Mouse (Mus musculus) adrenal gland, adult 8-10 months (tissue): ENCODE measurements around the gene Nif3l1. TPM values are rescaled to one million over a fixed set of nuclear protein-coding genes. Genes with fewer than 3 reads are reported as not detected.

ENCODE experiments used
- DNase-seq: peaks from one replicate; pipeline ENCODE4 v3.0.0; 2022
- total RNA-seq, 4 experiments: library from RNA; stranded (reverse); gene quantifications; 2 replicates each; pipeline ENCODE4 v1.2.4; 2022

Gene Nif3l1
- total RNA-seq, 4 experiments from 2014 or later = 20.9 to 27.8 (median 26.4) TPM

- no peak for DNase-seq
Observed at GRCm38 (mm10) chr1:58458175-58458574, 13.2 kb downstream of the Nif3l1 start.

- DNase-seq = no peak
Observed at GRCm38 (mm10) chr1:58458867-58459266, 13.9 kb downstream of the Nif3l1 start.

DNA sequence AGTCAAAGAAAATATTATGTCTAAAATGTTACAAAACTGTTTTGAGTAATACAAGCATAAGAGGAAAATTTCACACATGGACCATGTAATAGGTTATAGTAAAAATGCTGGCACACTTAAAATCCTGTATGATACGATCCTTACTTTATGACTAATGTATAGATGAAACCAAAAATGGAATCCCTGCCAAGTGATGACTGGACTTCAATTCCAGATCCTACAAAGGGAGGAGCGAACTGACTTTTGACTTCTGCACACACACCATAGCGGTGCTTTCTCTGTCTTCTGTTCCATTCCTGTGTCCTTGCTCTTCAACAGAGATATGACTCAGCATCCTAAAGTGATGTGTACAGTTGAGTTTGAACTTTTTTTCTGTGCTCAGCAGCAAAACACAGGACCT, 15.6 kb downstream of the Nif3l1 start:
- no peak for DNase-seq

DNA sequence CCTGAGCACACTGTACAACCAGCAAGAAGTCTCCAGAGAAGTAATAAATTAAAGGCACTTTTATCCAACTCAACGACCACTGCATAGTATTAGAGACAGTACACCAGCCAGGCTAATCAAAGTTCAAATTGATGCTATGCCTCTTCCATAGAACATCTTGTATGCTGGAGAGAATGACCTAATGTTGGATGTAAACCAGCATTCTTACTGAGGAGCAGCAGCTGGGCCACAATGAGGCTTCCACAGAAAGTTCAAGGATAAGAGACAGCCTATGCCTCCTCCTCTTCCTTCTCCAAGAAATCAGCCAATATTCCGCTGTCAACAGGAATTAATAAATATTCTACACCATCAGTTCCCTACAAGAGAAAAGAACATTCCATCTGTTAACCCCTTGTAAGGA, 19.0 kb downstream of the Nif3l1 start:
- DNase-seq = no peak

DNA sequence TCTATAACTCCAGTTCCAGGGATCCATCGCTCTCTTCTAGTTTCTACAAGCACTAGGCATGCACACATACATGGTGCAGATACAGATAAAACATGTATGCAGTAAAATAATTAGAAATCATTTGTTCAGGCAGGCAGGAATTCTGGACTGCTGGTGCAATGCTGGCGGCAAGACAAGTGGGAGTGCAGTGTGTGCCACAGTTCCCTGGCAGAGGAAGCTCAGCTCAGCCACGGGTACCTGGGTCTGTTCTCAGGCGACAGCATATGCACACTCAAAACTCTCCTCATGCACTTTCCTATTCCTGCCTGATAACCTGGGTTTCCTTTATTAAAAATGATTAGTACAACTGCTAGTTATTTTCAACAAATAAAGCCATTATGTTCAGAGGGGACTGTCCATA, 20.1 kb downstream of the Nif3l1 start:
- no peak for DNase-seq

DNA sequence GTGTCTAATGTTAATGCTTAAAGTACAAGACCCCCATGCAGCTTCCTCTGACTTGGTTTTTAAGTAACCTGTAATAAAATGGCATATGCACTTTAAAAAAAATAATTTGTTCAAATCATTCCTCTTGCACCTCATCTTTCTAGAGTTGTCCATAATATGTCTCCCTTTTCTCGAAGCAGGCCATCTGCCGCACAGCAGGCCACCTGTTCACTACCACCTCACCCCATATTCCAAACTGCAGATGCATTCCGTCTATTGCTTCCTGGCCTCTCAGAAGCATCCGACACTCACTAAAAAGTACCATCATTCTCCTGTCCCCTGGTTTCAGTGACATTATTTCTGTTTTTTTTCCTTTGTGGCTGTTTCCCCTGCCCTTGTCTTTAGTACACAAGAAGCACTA, 20.6 kb downstream of the Nif3l1 start:
- no peak for DNase-seq

GRCm38 (mm10) chr1:58475662-58476061, 30.7 kb downstream of the Nif3l1 start:
- no peak for DNase-seq

- DNase-seq = no peak
Observed at GRCm38 (mm10) chr1:58482647-58483046, 37.7 kb downstream of the Nif3l1 start.

DNA sequence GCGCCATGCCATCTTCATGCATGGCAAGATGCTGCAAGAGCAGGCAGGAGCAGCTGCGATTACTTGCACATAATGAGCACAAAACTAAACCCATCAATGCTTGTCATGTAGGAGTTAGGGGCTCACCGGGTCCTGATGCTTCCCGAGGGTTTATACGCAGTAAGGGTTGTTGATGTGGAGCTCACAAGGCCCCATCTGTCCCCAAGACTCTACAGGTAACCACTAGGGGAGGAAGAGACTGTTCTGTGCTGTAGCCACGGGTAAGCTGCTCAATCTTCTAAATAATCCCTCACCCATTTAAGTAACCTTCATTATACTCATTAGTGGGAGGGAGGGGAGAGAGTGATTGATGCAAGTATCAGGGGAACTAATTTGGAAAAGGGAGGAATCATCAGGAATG, 50.7 kb downstream of the Nif3l1 start:
- DNase-seq = no peak

GRCm38 (mm10) chr1:58497678-58498077, 52.7 kb downstream of the Nif3l1 start:
- DNase-seq = no peak

GRCm38 (mm10) chr1:58498758-58499157, 53.8 kb downstream of the Nif3l1 start:
- no peak for DNase-seq

- no peak for DNase-seq
Observed at GRCm38 (mm10) chr1:58503134-58503533, 58.2 kb downstream of the Nif3l1 start.

DNA sequence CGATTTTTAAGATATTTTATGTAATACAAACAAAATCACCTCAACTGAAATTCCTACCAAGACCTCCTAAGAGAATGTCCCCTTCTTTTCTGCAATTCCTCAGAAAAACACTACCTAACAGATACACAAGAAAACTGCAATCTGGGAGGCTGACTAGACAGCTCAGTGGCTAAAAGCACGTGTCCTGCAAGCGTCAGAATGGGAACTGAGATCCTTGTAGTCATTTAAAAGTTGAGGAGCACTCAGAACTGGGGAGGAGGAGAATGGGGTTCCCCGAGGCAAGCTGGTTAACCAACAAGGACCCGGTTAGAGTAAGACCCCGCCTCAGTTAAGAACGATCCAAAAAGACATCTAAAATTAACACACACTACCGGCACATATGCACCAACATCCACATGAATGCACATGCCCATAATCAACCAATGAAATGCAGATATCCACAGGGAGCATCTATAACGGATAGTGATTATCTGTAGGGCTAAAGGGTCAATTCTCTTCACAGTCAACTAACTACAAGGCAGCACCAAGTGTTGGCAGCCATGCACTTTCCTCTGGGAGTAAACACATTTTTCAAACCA, 58.9 kb downstream of the Nif3l1 start:
- DNase-seq = no peak

DNA sequence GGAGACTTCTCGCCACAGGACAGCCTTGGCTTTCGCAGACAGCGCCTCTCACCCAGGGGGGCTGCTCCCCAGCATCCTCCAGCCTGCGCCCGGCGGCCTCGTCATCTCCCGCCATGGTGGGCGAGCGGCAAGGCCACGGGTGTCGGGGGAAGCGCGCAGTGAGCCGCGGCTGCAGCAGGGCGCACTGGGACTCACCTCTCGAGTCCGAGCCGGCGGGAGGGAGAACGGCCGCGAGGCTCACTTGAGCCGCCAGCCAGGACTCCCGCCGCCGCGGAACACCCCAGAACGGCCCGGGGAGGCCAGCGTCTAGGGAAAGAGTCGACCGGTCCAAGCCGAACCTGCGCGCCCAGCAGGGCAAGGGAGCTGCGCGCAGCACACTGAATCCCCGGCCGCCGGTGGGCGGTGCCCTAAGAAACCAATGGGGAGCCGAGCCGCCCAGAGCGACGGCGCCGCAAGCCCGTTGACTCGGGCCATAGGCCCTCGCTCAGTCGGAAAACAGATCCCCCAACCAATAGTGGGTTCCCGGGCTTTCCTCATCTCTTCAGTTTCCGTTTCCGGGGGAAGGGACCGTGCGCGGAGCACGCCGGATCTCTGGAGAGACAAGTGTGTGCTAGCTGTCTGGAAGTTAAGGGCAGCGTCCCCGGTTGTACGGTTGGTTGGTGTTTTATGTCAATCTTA, 59.8 kb downstream of the Nif3l1 start, which contains the start of gene Orc2:
Gene Orc2 (minus strand): TSS at position 533 of the 678 bp plus-strand sequence.
- DNase-seq = peak; percentile 91

GRCm38 (mm10) chr1:58507249-58507648, 62.3 kb downstream of the Nif3l1 start:
- no peak for DNase-seq

Other genes with a start within 250 kb of the Nif3l1 start
- gene Aox4, start 234.8 kb upstream of the Nif3l1 start, total RNA-seq = not detected
- gene Aox2, start 166.8 kb upstream of the Nif3l1 start, total RNA-seq = under 1 TPM in 3 of 4 experiments, not detected in 1; 0.06 to 0.15 (median 0.07) TPM
- gene Bzw1, start 52.3 kb upstream of the Nif3l1 start, total RNA-seq = 100 to 1,000 TPM; 104 to 116 (median 109) TPM
- gene Clk1, start 21.1 kb upstream of the Nif3l1 start, total RNA-seq = 100 to 1,000 TPM in 3 of 4 experiments, 10 to 100 TPM in 1; 95.7 to 222 (median 184) TPM
- 10 to 100 TPM; 37.9 to 44.4 (median 41.1) TPM for gene Ppil3, start 335 bp downstream of the Nif3l1 start, total RNA-seq
- 10 to 100 TPM; 20.9 to 29.4 (median 24.9) TPM for gene Orc2, start 60.0 kb downstream of the Nif3l1 start, total RNA-seq
- 10 to 100 TPM; 32.3 to 50.3 (median 43.5) TPM for gene Fam126b, start 141.2 kb downstream of the Nif3l1 start, total RNA-seq
- gene Ndufb3, start 141.2 kb downstream of the Nif3l1 start, total RNA-seq = 100 to 1,000 TPM in 3 of 4 experiments, 10 to 100 TPM in 1; 92.6 to 154 (median 113) TPM